Mouse (Mus musculus) C2C12 (cell line): Measurements from ENCODE around the gene Wap. TPM values are rescaled to one million over a fixed set of nuclear protein-coding genes. Genes with fewer than 3 reads are reported as not detected.

Experiments
- H3K27me3 ChIP-seq: one replicate; pipeline ENCODE4 v1.6.1; 2011; ENCODE audit not compliant: control insufficient read depth, insufficient read depth, insufficient read length
- H3K36me3 ChIP-seq: one replicate; pipeline ENCODE4 v1.6.1; 2011; ENCODE audit not compliant: control insufficient read depth, insufficient read depth
- H3K4me3 ChIP-seq: one replicate; pipeline ENCODE4 v1.5.1; 2011; ENCODE audit warnings: mild to moderate bottlenecking, control low read depth; ENCODE audit not compliant: poor library complexity, insufficient read depth, severe bottlenecking
- H3K79me2 ChIP-seq: one replicate; pipeline ENCODE4 v1.6.1; 2011; ENCODE audit not compliant: control insufficient read depth, insufficient read depth
- H3K79me3 ChIP-seq: one replicate; pipeline ENCODE4 v1.6.1; 2011; ENCODE audit warnings: low read depth, control low read depth
- H3ac ChIP-seq: one replicate; pipeline ENCODE3; 2011; ENCODE audit warnings: low read depth; ENCODE audit not compliant: control insufficient read depth, insufficient read length
- CEBPB ChIP-seq: IDR thresholded peaks from one replicate; pipeline ENCODE4 v1.6.1; 2011; ENCODE audit warnings: low read depth, mild to moderate bottlenecking, control low read depth, moderate library complexity
- CTCF ChIP-seq: IDR thresholded peaks from one replicate; pipeline ENCODE4 v1.5.1; 2011; ENCODE audit not compliant: control insufficient read depth, insufficient read depth, insufficient read length
- FOSL1 ChIP-seq: IDR thresholded peaks from one replicate; pipeline ENCODE4 v1.8.0; 2011; ENCODE audit warnings: mild to moderate bottlenecking, low read length; ENCODE audit not compliant: poor library complexity, insufficient read depth, severe bottlenecking
- MAX ChIP-seq: IDR thresholded peaks from one replicate; pipeline ENCODE4 v1.6.1; 2011; ENCODE audit warnings: mild to moderate bottlenecking, control low read depth
- MYOD1 ChIP-seq: IDR thresholded peaks from one replicate; pipeline ENCODE4 v1.6.1; 2011; ENCODE audit warnings: low read depth; ENCODE audit not compliant: control insufficient read depth, insufficient read length
- MYOG ChIP-seq: IDR thresholded peaks from one replicate; pipeline ENCODE4 v1.6.1; 2011; ENCODE audit not compliant: control insufficient read depth, insufficient read length; ENCODE audit errors: extremely low read depth
- USF1 ChIP-seq: IDR thresholded peaks from one replicate; pipeline ENCODE4 v1.6.1; 2011; ENCODE audit warnings: low read depth, mild to moderate bottlenecking, control low read depth, moderate library complexity
- polyA plus RNA-seq: library from polyadenylated mRNA; unstranded; fragments of >200 nt; fragmentation: generic; extraction: Trizol; gene quantifications from one replicate; pipeline ENCODE4 v1.2.1, GENCODE M21; 2012; ENCODE audit warnings: missing spikeins

Gene Wap
- polyA plus RNA-seq, 1 experiment: not detected

GRCm38 (mm10) chr11:6615250-6616205 is 22.9 kb downstream of the Wap start:
- H3K79me3 ChIP-seq: peaks cover 4% of the 10 kb centered on the region
- H3ac ChIP-seq: no peak overlapping the region
- peaks cover 97% of the 10 kb centered on the region for H3K36me3 ChIP-seq
- TF ChIP-seq MYOG: no peak
- no peak for TF ChIP-seq MAX
- TF ChIP-seq CTCF: no peak
- TF ChIP-seq CEBPB: no peak
- no peak for TF ChIP-seq FOSL1
- no peak for TF ChIP-seq MYOD1
- no peak for TF ChIP-seq USF1
- no peak overlapping the region for H3K4me3 ChIP-seq
- peaks cover 25% of the 10 kb centered on the region for H3K79me2 ChIP-seq
- no peaks in the 10 kb centered on the region for H3K27me3 ChIP-seq

GRCm38 (mm10) chr11:6605491-6606399 is 32.7 kb downstream of the Wap start, which contains the start of gene Nacad:
Nacad (minus strand) TSS chr11:6606053.
- H3K27me3 ChIP-seq: no peaks in the 10 kb centered on the region
- H3K4me3 ChIP-seq: no peak within 1 kb of the TSS
- H3K79me3 ChIP-seq: no peaks in the 10 kb centered on the region
- no peak within 1 kb of the TSS for H3ac ChIP-seq
- H3K36me3 ChIP-seq: peaks cover 8% of the 10 kb centered on the region
- TF ChIP-seq MYOD1: no peak
- TF ChIP-seq CTCF: no peak
- no peak for TF ChIP-seq MYOG
- TF ChIP-seq CEBPB: no peak
- no peak for TF ChIP-seq USF1
- no peak for TF ChIP-seq FOSL1
- no peak for TF ChIP-seq MAX
- H3K79me2 ChIP-seq: no peaks in the 10 kb centered on the region

DNA sequence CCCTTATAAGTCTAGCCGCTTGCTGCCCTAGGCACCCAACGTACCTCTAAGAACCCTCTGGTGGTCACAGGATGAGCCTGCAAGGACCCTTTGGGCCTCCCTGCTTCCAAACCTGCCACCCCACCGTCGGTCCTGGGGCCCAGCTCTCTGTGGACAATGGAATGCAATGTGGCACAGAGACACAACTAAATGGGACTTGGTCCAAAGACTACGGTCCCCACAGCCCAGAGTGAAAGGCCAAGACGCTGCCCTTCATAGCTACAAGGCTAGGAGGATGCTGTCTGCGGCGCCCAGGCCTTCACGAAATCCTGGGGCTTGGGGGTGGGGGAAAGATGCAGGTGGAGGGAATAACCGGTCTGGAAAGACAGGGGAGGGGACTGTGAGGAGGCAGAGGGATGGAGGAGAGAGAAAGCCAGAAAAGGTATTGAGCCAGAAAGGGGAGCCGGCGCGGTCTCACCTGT is 33.4 kb downstream of the Wap start:
- Histone ChIP-seq H3K4me3 (no peak overlapping the region), H3K79me3 (no peaks in the 10 kb centered on the region), H3ac (no peak overlapping the region), H3K27me3 (no peaks in the 10 kb centered on the region), H3K79me2 (no peaks in the 10 kb centered on the region), H3K36me3 (peaks cover 1% of the 10 kb centered on the region)
- TF ChIP-seq MYOD1 (no peak), MYOG (no peak), CTCF (no peak), FOSL1 (no peak), USF1 (no peak), CEBPB (no peak), MAX (no peak)

DNA sequence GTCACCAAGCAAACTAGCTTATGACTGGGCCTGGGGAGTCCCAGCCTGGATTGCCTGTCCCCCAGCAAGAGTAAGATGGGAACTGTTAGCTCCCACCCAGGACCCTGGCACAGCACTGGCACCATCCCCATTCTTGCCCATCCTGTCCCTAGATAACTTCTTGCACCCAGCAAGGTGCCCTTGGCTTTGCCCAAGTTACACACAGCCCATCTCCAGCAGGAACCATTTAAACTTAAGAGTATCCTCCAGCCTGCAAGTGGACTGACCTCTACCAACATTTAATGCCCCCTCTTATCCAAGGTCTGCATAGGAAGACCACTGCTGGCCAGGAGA is 33.9 kb downstream of the Wap start:
- no peak overlapping the region for H3K4me3 ChIP-seq
- H3K79me2 ChIP-seq: no peaks in the 10 kb centered on the region
- no peak for TF ChIP-seq MYOD1
- TF ChIP-seq FOSL1: no peak
- no peak for TF ChIP-seq MAX
- TF ChIP-seq CTCF: no peak
- TF ChIP-seq CEBPB: no peak
- TF ChIP-seq USF1: no peak
- TF ChIP-seq MYOG: no peak
- no peaks in the 10 kb centered on the region for H3K36me3 ChIP-seq
- no peaks in the 10 kb centered on the region for H3K79me3 ChIP-seq
- H3ac ChIP-seq: no peak overlapping the region
- no peaks in the 10 kb centered on the region for H3K27me3 ChIP-seq

DNA sequence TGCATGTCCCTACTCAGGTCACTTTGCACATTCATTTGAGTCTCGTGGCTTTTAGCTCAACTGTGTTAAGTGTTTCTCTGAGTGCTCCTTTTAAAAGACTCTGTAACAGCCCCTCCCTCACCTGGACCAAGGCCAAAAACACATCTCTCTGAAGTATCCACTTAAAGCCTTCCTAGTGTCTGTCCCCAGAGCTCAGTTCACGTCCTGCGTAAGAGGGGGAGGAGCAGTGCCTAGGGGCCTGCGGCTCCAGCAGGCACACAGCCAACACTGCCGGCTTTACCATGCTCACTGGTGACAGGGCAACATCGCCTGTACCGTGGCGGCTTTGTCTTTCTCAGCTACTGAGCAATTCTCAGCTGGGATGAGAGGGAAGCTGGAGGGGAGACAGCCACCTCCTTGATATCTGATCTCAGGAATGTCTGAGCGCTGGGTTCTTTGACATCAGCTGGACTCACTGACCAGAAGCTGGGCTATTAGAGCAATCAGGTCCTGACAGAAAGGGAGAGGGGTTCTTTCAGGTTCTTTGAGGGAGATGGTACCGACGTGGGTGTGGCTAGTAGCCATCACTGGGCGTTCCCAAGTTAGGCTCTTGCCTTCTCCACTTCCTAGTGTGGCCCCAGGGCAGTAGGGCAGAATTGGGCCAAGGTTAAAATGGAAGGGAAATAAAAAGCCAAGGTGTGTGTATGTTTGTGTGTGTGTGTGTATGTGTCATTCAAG is 34.4 kb downstream of the Wap start:
- no peaks in the 10 kb centered on the region for H3K36me3 ChIP-seq
- H3K27me3 ChIP-seq: no peaks in the 10 kb centered on the region
- H3K79me2 ChIP-seq: no peaks in the 10 kb centered on the region
- no peak overlapping the region for H3ac ChIP-seq
- H3K4me3 ChIP-seq: no peak overlapping the region
- no peaks in the 10 kb centered on the region for H3K79me3 ChIP-seq
- no peak for TF ChIP-seq CTCF
- no peak for TF ChIP-seq USF1
